Mouse (Mus musculus) intestine, embryonic 16.5 days (tissue): ENCODE measurements around the gene Sp7. TPM values are rescaled to one million over a fixed set of nuclear protein-coding genes. Genes with fewer than 3 reads are reported as not detected.

ENCODE experiments used
- ATAC-seq: fragments of 200-750 bp; cut with Nextera tagmentation; 2 replicates; pipeline ENCODE4 v1.8.0; 2017; ENCODE audit warnings: moderate TSS enrichment, moderate library complexity
- H3K27ac ChIP-seq: fragments of 300-500 bp; sonication (generic); 2 replicates; pipeline ENCODE4 v1.5.1; 2014; ENCODE audit warnings: mild to moderate bottlenecking, low read length
- H3K27me3 ChIP-seq: fragments of 300-500 bp; sonication (generic); replicated peaks from 2 replicates; pipeline ENCODE4 v1.6.1; 2014; ENCODE audit warnings: low read length, control low read depth, mixed read lengths; ENCODE audit not compliant: control insufficient read depth, insufficient read depth
- H3K36me3 ChIP-seq: fragments of 300-500 bp; sonication (generic); 2 replicates; pipeline ENCODE4 v1.6.1; 2014; ENCODE audit warnings: low read length, control low read depth; ENCODE audit not compliant: control insufficient read depth, insufficient read depth
- H3K4me1 ChIP-seq: fragments of 300-500 bp; sonication (generic); 2 replicates; pipeline ENCODE4 v1.6.1; 2014; ENCODE audit warnings: low read length, control low read depth, mixed read lengths; ENCODE audit not compliant: control insufficient read depth, insufficient read depth
- H3K4me2 ChIP-seq: fragments of 300-500 bp; sonication (generic); 2 replicates; pipeline ENCODE4 v1.6.1; 2014; ENCODE audit warnings: low read depth, low read length, control low read depth
- H3K4me3 ChIP-seq: fragments of 300-500 bp; sonication (generic); 2 replicates; pipeline ENCODE4 v1.5.1; 2014; ENCODE audit warnings: mild to moderate bottlenecking, low read length
- H3K9ac ChIP-seq: fragments of 300-500 bp; sonication (generic); 2 replicates; pipeline ENCODE4 v1.6.1; 2014; ENCODE audit warnings: low read depth, low read length
- H3K9me3 ChIP-seq: fragments of 300-500 bp; sonication (generic); 2 replicates; pipeline ENCODE4 v1.6.1; 2016; ENCODE audit warnings: low read length, control low read depth; ENCODE audit not compliant: control insufficient read depth
- WGBS: fragments of 180-500 bp; shearing (Covaris S2); extraction: QIAGEN DNeasy Blood & Tissue Kit; methylation state at CpG from one replicate; pipeline ENCODE4 v1.1.7; 2014; 5-methylcytosine and 5-hydroxymethylcytosine counted together
- polyA plus RNA-seq: library from polyadenylated mRNA; unstranded; fragments of >200 nt; fragmentation: Nextera tagmentation; extraction: Ambion mirVana; gene quantifications from 2 replicates; pipeline ENCODE4 v1.2.1, GENCODE M21; 2015

Sp7 gene
- polyA plus RNA-seq, 1 experiment from 2014 or later: 0.50 TPM

GRCm38 (mm10) chr15:102370727-102371126 lies 3.7 kb upstream of the Sp7 start:
- Histone ChIP-seq H3K27ac (no peak overlapping the region), H3K27me3 (peaks cover 8% of the 10 kb centered on the region), H3K9me3 (no peaks in the 10 kb centered on the region), H3K36me3 (no peaks in the 10 kb centered on the region), H3K4me2 (peak overlapping the region; percentile 38), H3K4me1 (peaks cover 22% of the 10 kb centered on the region), H3K4me3 (0 out of 2 replicates have a peak overlapping the region, but pooled peaks have one; percentile 5), H3K9ac (peak overlapping the region; percentile 41; the same call in 1 of the 2 replicates)
- 13% methylated on average over 10 of the region's 10 CpGs for WGBS
- ATAC-seq: peak; percentile 69; the same call in 1 of the 2 replicates

GRCm38 (mm10) chr15:102369972-102370371 lies 3.0 kb upstream of the Sp7 start:
- H3K27ac ChIP-seq: no peak overlapping the region
- H3K36me3 ChIP-seq: no peaks in the 10 kb centered on the region
- no peak overlapping the region for H3K4me3 ChIP-seq
- peaks cover 9% of the 10 kb centered on the region for H3K27me3 ChIP-seq
- H3K4me2 ChIP-seq: peak overlapping the region; percentile 16; the same call in 1 of the 2 replicates
- H3K9ac ChIP-seq: no peak overlapping the region
- peaks cover 22% of the 10 kb centered on the region for H3K4me1 ChIP-seq
- H3K9me3 ChIP-seq: no peaks in the 10 kb centered on the region
- 21% methylated on average over 13 of the region's 13 CpGs for WGBS
- no peak for ATAC-seq

GRCm38 (mm10) chr15:102366238-102366637 lies 744 bp downstream of the Sp7 start:
- no peak overlapping the region for H3K27ac ChIP-seq
- peaks cover 12% of the 10 kb centered on the region for H3K27me3 ChIP-seq
- H3K4me2 ChIP-seq: peak overlapping the region; percentile 42; the same call in 1 of the 2 replicates
- peaks cover 24% of the 10 kb centered on the region for H3K4me1 ChIP-seq
- WGBS: 18% methylated on average over 7 of the region's 7 CpGs
- peak overlapping the region; percentile 27; the same call in 1 of the 2 replicates for H3K9ac ChIP-seq
- H3K9me3 ChIP-seq: no peaks in the 10 kb centered on the region
- no peak for ATAC-seq
- H3K36me3 ChIP-seq: no peaks in the 10 kb centered on the region
- H3K4me3 ChIP-seq: peak overlapping the region; percentile 16; the same call in 1 of the 2 replicates

- 87% methylated on average over 1 of the region's 1 CpGs for WGBS
- H3K4me1 ChIP-seq: peaks cover 12% of the 10 kb centered on the region; the same call in 1 of the 2 replicates
- no peaks in the 10 kb centered on the region for H3K9me3 ChIP-seq
- H3K9ac ChIP-seq: no peak overlapping the region
- no peak for ATAC-seq
- peaks cover 12% of the 10 kb centered on the region for H3K27me3 ChIP-seq
- H3K4me2 ChIP-seq: no peak overlapping the region
- H3K27ac ChIP-seq: no peak overlapping the region
- H3K36me3 ChIP-seq: no peaks in the 10 kb centered on the region
- no peak overlapping the region for H3K4me3 ChIP-seq
Measured at GRCm38 (mm10) chr15:102364678-102365077, 2.3 kb downstream of the Sp7 start.

GRCm38 (mm10) chr15:102362648-102363047 lies 4.3 kb downstream of the Sp7 start:
- H3K36me3 ChIP-seq: no peaks in the 10 kb centered on the region
- H3K27me3 ChIP-seq: peaks cover 24% of the 10 kb centered on the region
- H3K4me2 ChIP-seq: peak overlapping the region; percentile 41
- 10% methylated on average over 14 of the region's 14 CpGs for WGBS
- H3K9me3 ChIP-seq: no peaks in the 10 kb centered on the region
- ATAC-seq: no peak
- no peak overlapping the region for H3K27ac ChIP-seq
- peak overlapping the region; percentile 54 for H3K9ac ChIP-seq
- peak overlapping the region; percentile 26 for H3K4me3 ChIP-seq
- peaks cover 17% of the 10 kb centered on the region for H3K4me1 ChIP-seq

GRCm38 (mm10) chr15:102358834-102359233 lies 8.1 kb downstream of the Sp7 start:
- H3K4me3 ChIP-seq: no peak overlapping the region
- H3K27ac ChIP-seq: no peak overlapping the region
- 40% methylated on average over 5 of the region's 5 CpGs for WGBS
- ATAC-seq: no peak
- no peak overlapping the region for H3K9ac ChIP-seq
- H3K36me3 ChIP-seq: no peaks in the 10 kb centered on the region
- no peak overlapping the region for H3K4me2 ChIP-seq
- H3K9me3 ChIP-seq: no peaks in the 10 kb centered on the region
- H3K27me3 ChIP-seq: peaks cover 29% of the 10 kb centered on the region
- peaks cover 17% of the 10 kb centered on the region for H3K4me1 ChIP-seq

GRCm38 (mm10) chr15:102358126-102358525 lies 8.9 kb downstream of the Sp7 start:
- Histone ChIP-seq H3K4me1 (peaks cover 17% of the 10 kb centered on the region), H3K36me3 (no peaks in the 10 kb centered on the region), H3K4me2 (peak overlapping the region; percentile 30), H3K4me3 (peak overlapping the region; percentile 21; the same call in 1 of the 2 replicates), H3K27me3 (peaks cover 29% of the 10 kb centered on the region), H3K9me3 (no peaks in the 10 kb centered on the region), H3K27ac (no peak overlapping the region), H3K9ac (0 out of 2 replicates have a peak overlapping the region, but pooled peaks have one; percentile 16)
- 4% methylated on average over 25 of the region's 25 CpGs for WGBS
- no peak for ATAC-seq

GRCm38 (mm10) chr15:102356501-102357325 lies 10.3 kb downstream of the Sp7 start:
- no peak overlapping the region for H3K27ac ChIP-seq
- H3K9me3 ChIP-seq: no peaks in the 10 kb centered on the region
- no peak overlapping the region for H3K4me2 ChIP-seq
- no peak for ATAC-seq
- WGBS: 54% methylated on average over 16 of the region's 16 CpGs
- no peak overlapping the region for H3K4me3 ChIP-seq
- H3K36me3 ChIP-seq: no peaks in the 10 kb centered on the region
- peaks cover 15% of the 10 kb centered on the region for H3K4me1 ChIP-seq
- H3K27me3 ChIP-seq: peaks cover 29% of the 10 kb centered on the region
- no peak overlapping the region for H3K9ac ChIP-seq

GRCm38 (mm10) chr15:102355871-102356441 lies 11.0 kb downstream of the Sp7 start:
- H3K36me3 ChIP-seq: no peaks in the 10 kb centered on the region
- no peaks in the 10 kb centered on the region for H3K9me3 ChIP-seq
- peaks cover 18% of the 10 kb centered on the region for H3K4me1 ChIP-seq
- H3K9ac ChIP-seq: peak overlapping the region; percentile 78
- ATAC-seq: peak; percentile 43
- H3K27me3 ChIP-seq: peaks cover 29% of the 10 kb centered on the region
- H3K4me3 ChIP-seq: peak overlapping the region; percentile 52
- H3K27ac ChIP-seq: peak overlapping the region; percentile 30
- peak overlapping the region; percentile 92 for H3K4me2 ChIP-seq
- WGBS: 6% methylated on average over 38 of the region's 38 CpGs
